In genomic region chr7:6164671-6165070, GRCm38 (mm10) we compare ENCODE assay signal across 42 mouse cellular contexts. TPM values are rescaled to one million over a fixed set of nuclear protein-coding genes. Genes with fewer than 3 reads are reported as not detected.
"Had no signal": no experiment of that assay in that cellular context is flagged by ENCODE, and none has a peak within 500 bp of the region (broad histone marks: within the 10 kb centered on the region; RNA-seq: fewer than 3 reads in every experiment).

No protein-coding gene starts in this region.

- H3K4me3 ChIP-seq: heart, adult 2 months; heart, embryonic 13.5 days; heart, embryonic 15.5 days; hindbrain, embryonic 13.5 days; hindbrain, embryonic 15.5 days; kidney, embryonic 15.5 days; limb, embryonic 13.5 days; limb, embryonic 15.5 days had no signal

- H3K9me3 ChIP-seq: heart, embryonic 13.5 days; heart, embryonic 15.5 days; hindbrain, embryonic 13.5 days; hindbrain, embryonic 15.5 days; kidney, embryonic 15.5 days; limb, embryonic 13.5 days; limb, embryonic 15.5 days had no signal

- H3K4me2 ChIP-seq: heart, embryonic 11.5 days; heart, embryonic 13.5 days; heart, embryonic 15.5 days; hindbrain, embryonic 13.5 days; hindbrain, embryonic 15.5 days; kidney, embryonic 15.5 days; limb, embryonic 13.5 days; limb, embryonic 15.5 days had no signal

- H3K4me1 ChIP-seq: heart, embryonic 13.5 days; heart, embryonic 15.5 days; hindbrain, embryonic 13.5 days; hindbrain, embryonic 15.5 days; kidney, embryonic 15.5 days; limb, embryonic 13.5 days; limb, embryonic 15.5 days had no signal

- H3K27ac ChIP-seq: heart, adult 2 months; heart, embryonic 13.5 days; heart, embryonic 15.5 days; hindbrain, embryonic 13.5 days; hindbrain, embryonic 15.5 days; hindbrain, postnatal 0 days; kidney, embryonic 15.5 days; kidney, postnatal 0 days; limb, embryonic 13.5 days; limb, embryonic 15.5 days had no signal

- DNase-seq: gastrocnemius, postnatal 14 days; gastrocnemius, postnatal 36 days; heart, adult 11 months; heart, adult 2 months; heart, postnatal 14 days; heart, postnatal 36 days; kidney, adult 11 months; kidney, adult 2 months; kidney, adult 9 months; kidney, postnatal 14 days; kidney, postnatal 36 days; layer of hippocampus, adult 9-11 months; layer of hippocampus, postnatal 36 days; left cerebral cortex, postnatal 4 days had no signal

- H3K27me3 ChIP-seq: heart, embryonic 15.5 days; hindbrain, embryonic 13.5 days; hindbrain, embryonic 15.5 days; kidney, embryonic 15.5 days; limb, embryonic 13.5 days; limb, embryonic 15.5 days had no signal

- H3K36me3 ChIP-seq: heart, embryonic 13.5 days; heart, embryonic 15.5 days; hindbrain, embryonic 13.5 days; hindbrain, embryonic 15.5 days; kidney, embryonic 15.5 days; limb, embryonic 13.5 days; limb, embryonic 15.5 days had no signal

- ATAC-seq: hindbrain, postnatal 0 days; intestine, embryonic 16.5 days had no signal

- H3K9ac ChIP-seq: heart, embryonic 13.5 days; heart, embryonic 15.5 days; hindbrain, embryonic 13.5 days; hindbrain, embryonic 15.5 days; kidney, embryonic 15.5 days; limb, embryonic 13.5 days; limb, embryonic 15.5 days had no signal

RNA-seq across cellular contexts. Expression of gene Galp, which starts 32.2 kb away (rescaled TPM):
- total RNA-seq: gastrocnemius, adult 18-20 months; gastrocnemius, adult 8-10 months; gastrocnemius, postnatal 14 days; gastrocnemius, postnatal 36 days; heart, adult 2 months; heart, postnatal 14 days; heart, postnatal 36 days; hematopoietic stem cell, adult 5-6 weeks; hindbrain, postnatal 0 days; layer of hippocampus, adult 18-20 months; layer of hippocampus, adult 8-10 months; layer of hippocampus, postnatal 14 days; layer of hippocampus, postnatal 36 days; left cerebral cortex, adult 18-20 months; left cerebral cortex, adult 8-10 months; left cerebral cortex, postnatal 10 days; left cerebral cortex, postnatal 25 days; left cerebral cortex, postnatal 4 days; liver, adult 2 months had no signal
- polyA plus RNA-seq: gonadal fat pad, adult 2 months; heart, adult 2 months; heart, embryonic 11.5 days; heart, embryonic 13.5 days; heart, embryonic 15.5 days; heart, postnatal 0 days; hindbrain, embryonic 11.5 days; hindbrain, embryonic 13.5 days; hindbrain, embryonic 15.5 days; hindbrain, postnatal 0 days; intestine, embryonic 14.5 days; intestine, embryonic 16.5 days; kidney, adult 2 months; kidney, embryonic 15.5 days; kidney, postnatal 0 days; limb, embryonic 11.5 days; limb, embryonic 13.5 days; limb, embryonic 15.5 days; liver, adult 2 months had no signal

RNA-seq across cellular contexts. Expression of gene Zscan5b, which starts 57.4 kb away (rescaled TPM):
- total RNA-seq: gastrocnemius, adult 18-20 months; gastrocnemius, adult 8-10 months; gastrocnemius, postnatal 14 days; gastrocnemius, postnatal 36 days; heart, adult 2 months; heart, postnatal 14 days; heart, postnatal 36 days; hematopoietic stem cell, adult 5-6 weeks; hindbrain, postnatal 0 days; layer of hippocampus, adult 18-20 months; layer of hippocampus, adult 8-10 months; layer of hippocampus, postnatal 14 days; layer of hippocampus, postnatal 36 days; left cerebral cortex, adult 18-20 months; left cerebral cortex, adult 8-10 months; left cerebral cortex, postnatal 10 days; left cerebral cortex, postnatal 25 days; left cerebral cortex, postnatal 4 days; liver, adult 2 months had no signal
- polyA plus RNA-seq: gonadal fat pad, adult 2 months; heart, adult 2 months; heart, embryonic 11.5 days; heart, embryonic 13.5 days; heart, embryonic 15.5 days; heart, postnatal 0 days; hindbrain, embryonic 11.5 days; hindbrain, embryonic 13.5 days; hindbrain, embryonic 15.5 days; hindbrain, postnatal 0 days; intestine, embryonic 14.5 days; intestine, embryonic 16.5 days; kidney, adult 2 months; kidney, embryonic 15.5 days; kidney, postnatal 0 days; large intestine, adult 2 months; limb, embryonic 11.5 days; limb, embryonic 13.5 days; limb, embryonic 15.5 days; liver, adult 2 months had no signal
